Mouse (Mus musculus) large intestine, adult 2 months (tissue): ENCODE results near the gene Nol10. TPM values are rescaled to one million over a fixed set of nuclear protein-coding genes. Genes with fewer than 3 reads are reported as not detected.

ENCODE experiments used
- polyA plus RNA-seq: library from polyadenylated mRNA; depleted of rRNA; stranded (reverse); fragments of >200 nt; gene quantifications from 2 replicates; pipeline ENCODE4 v1.2.3, GENCODE M21; 2012; rRNA removed

The Nol10 gene
- polyA plus RNA-seq, 1 experiment = 2.8 TPM

Other genes with a start within 250 kb of the Nol10 start
- 3.8 and 4.1 TPM in 2 replicates for gene Kcnf1, start 171.6 kb upstream of the Nol10 start, polyA plus RNA-seq
- 84.1 and 95.1 TPM in 2 replicates for gene Pdia6, start 81.9 kb upstream of the Nol10 start, polyA plus RNA-seq
- 0.10 TPM in 1 of 2 replicates, not detected in the other for gene Atp6v1c2, start 19.1 kb upstream of the Nol10 start, polyA plus RNA-seq
- 121 and 122 TPM in 2 replicates for gene Odc1, start 196.3 kb downstream of the Nol10 start, polyA plus RNA-seq